Mouse (Mus musculus) heart, adult 2 months (tissue): Measurements from ENCODE around the gene Asb4.

Experiments
- CTCF ChIP-seq: fragments of 200-600 bp; IDR thresholded peaks from 2 replicates; pipeline ENCODE4 v1.8.1; 2022; ENCODE audit warnings: antibody characterized with exemption, mild to moderate bottlenecking, moderate library complexity
- POLR2A ChIP-seq: fragments of 200-500 bp; IDR thresholded peaks from 2 replicates; pipeline ENCODE4 v1.6.1; 2011; ENCODE audit warnings: mild to moderate bottlenecking, low read depth, low read length, control low read depth; ENCODE audit not compliant: insufficient read depth

DNA sequence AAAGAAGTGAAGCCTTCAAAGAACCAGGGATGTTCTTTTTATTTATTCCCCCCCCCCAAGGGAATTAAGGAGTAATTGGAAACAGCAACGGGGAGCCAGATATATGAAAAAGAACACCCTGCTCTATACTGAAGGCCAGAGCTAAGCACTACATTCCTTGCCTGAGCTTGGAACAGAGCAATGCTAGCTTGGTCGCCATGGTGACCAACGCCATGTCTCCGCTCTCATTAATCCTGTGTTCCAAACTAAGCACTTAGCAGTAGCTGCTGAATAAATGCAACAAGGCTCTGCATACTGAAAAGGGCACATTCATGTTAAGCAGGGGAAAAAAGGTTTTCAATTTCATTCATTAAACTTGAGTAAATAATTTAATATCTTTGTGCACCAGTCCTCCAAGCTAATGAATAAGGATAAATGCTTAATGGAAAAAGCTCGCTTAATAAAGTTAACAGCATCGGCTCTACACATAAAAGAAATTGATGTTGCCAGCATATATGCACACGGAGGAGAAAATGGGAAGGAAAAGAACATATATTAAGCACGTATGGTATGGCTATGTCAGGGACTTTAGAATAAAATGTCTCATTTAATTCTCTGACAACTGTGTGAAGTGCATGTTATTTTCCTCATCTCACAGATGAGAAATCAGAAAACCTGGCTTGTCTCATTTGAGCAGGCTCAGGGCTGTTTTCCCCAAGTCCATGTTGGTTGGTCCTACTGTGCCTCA is 25.4 kb downstream of the Asb4 start:
- TF ChIP-seq POLR2A (no peak), CTCF (no peak)
